8 mouse cellular contexts compared by ENCODE assay signal in the genomic region with DNA sequence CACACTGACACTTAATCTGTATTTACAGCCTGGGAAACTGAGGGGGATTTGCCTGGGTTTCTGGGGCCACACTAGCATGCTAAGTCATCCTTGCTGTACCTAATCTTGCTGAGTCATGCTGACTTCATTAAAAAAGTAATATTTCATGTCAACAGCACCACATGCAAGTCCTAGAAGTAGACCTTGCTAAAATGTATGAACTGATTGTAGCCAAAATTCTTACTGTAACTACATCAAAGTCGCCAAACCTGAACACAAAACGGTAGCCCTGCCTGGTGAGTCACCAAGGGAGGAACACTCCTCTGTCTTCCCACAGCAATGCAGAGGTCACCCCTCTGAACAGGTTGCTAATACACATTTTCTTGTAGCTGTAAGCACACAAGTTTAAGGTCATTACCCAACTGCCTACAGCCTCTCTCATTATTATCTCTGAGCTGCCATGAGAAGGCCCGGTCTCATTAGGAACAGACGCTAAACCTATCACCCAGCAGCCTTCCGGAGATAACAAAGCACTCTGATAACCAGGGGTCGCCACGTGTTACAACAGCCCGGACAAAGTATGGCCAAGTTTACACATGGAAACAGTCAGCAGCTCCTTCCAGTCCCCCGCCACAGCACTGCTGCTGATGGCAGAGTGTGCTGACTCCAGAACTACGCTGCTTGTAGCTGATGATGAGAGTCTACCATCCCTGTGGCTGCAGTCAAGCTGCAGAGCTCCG. TPM values are rescaled to one million over a fixed set of nuclear protein-coding genes. Genes with fewer than 3 reads are reported as not detected.
DNase-seq lines count a peak whose midpoint lies in the region; ATAC-seq and TF ChIP-seq lines count a peak whose summit lies in the region.

No protein-coding gene starts in this region.

- peak; percentile 17 for ATAC-seq in intestine, postnatal 0 days
- ATAC-seq in stomach, postnatal 0 days (ENCODE audit: low FRiP score, low TSS enrichment), result peak; percentile 38
- ATAC-seq in forebrain, embryonic 15.5 days (replicated peaks), result no peak
- ATAC-seq in kidney, embryonic 15.5 days (replicated peaks; ENCODE audit: low FRiP score), result no peak

- peak overlapping the region; percentile 36 for H3K4me3 ChIP-seq in bone marrow, adult 2 months (replicated peaks; ENCODE audit: control insufficient read depth, low read depth, low read length)
- H3K4me3 ChIP-seq in intestine, postnatal 0 days (ENCODE audit: low read depth, low read length), result no peak overlapping the region
- H3K4me3 ChIP-seq in stomach, postnatal 0 days (ENCODE audit: low read depth, low read length), result no peak overlapping the region
- H3K4me3 ChIP-seq in forebrain, embryonic 15.5 days, result no peak overlapping the region
- H3K4me3 ChIP-seq in kidney, embryonic 15.5 days (replicated peaks), result no peak overlapping the region

- no peak for TF ChIP-seq CTCF in bone marrow, adult 2 months (IDR thresholded peaks at IDR 0.05; ENCODE audit: control insufficient read depth, insufficient read depth, low read length)
- no peak for TF ChIP-seq CTCF in intestine, postnatal 0 days (IDR thresholded peaks at IDR 0.05; ENCODE audit: low read depth)
- TF ChIP-seq CTCF in stomach, postnatal 0 days (IDR thresholded peaks at IDR 0.05; ENCODE audit: low read depth), result no peak

- TF ChIP-seq POLR2A in bone marrow, adult 2 months (IDR thresholded peaks at IDR 0.05; ENCODE audit: borderline replicate concordance, control insufficient read depth, low read depth, low read length), result no peak

- no peaks in the 10 kb centered on the region for H3K27me3 ChIP-seq in intestine, postnatal 0 days (replicated peaks; ENCODE audit: control insufficient read depth, insufficient read depth, low read length)
- no peaks in the 10 kb centered on the region for H3K27me3 ChIP-seq in stomach, postnatal 0 days (ENCODE audit: control insufficient read depth, insufficient read depth, low read length)
- H3K27me3 ChIP-seq in forebrain, embryonic 15.5 days, result no peaks in the 10 kb centered on the region
- H3K27me3 ChIP-seq in kidney, embryonic 15.5 days, result no peaks in the 10 kb centered on the region

- peak; percentile 46 for DNase-seq in spleen, adult 12 weeks (ENCODE audit: low spot score)
- no peak for DNase-seq in spleen, adult 18-20 months
- DNase-seq in stomach, postnatal 0 days (ENCODE audit: low spot score), result peak; percentile 37
- no peak for DNase-seq in layer of hippocampus, adult 9-11 months

- WGBS in bone marrow, adult 2 months, result 55% methylated on average over 11 of the region's 11 CpGs
- 35% methylated on average over 11 of the region's 11 CpGs for WGBS in intestine, postnatal 0 days
- 34% methylated on average over 11 of the region's 11 CpGs for WGBS in stomach, postnatal 0 days
- 83% methylated on average over 11 of the region's 11 CpGs for WGBS in forebrain, embryonic 15.5 days
- 55% methylated on average over 11 of the region's 11 CpGs for WGBS in kidney, embryonic 15.5 days

- no peaks in the 10 kb centered on the region for H3K9me3 ChIP-seq in intestine, postnatal 0 days (ENCODE audit: control insufficient read depth)
- no peaks in the 10 kb centered on the region for H3K9me3 ChIP-seq in stomach, postnatal 0 days (ENCODE audit: control insufficient read depth, low read length)
- no peaks in the 10 kb centered on the region for H3K9me3 ChIP-seq in forebrain, embryonic 15.5 days
- H3K9me3 ChIP-seq in kidney, embryonic 15.5 days (replicated peaks), result no peaks in the 10 kb centered on the region

- H3K9ac ChIP-seq in intestine, postnatal 0 days (ENCODE audit: low read depth, low read length), result no peak overlapping the region
- no peak overlapping the region for H3K9ac ChIP-seq in stomach, postnatal 0 days (ENCODE audit: low read length)
- H3K9ac ChIP-seq in forebrain, embryonic 15.5 days (replicated peaks), result no peak overlapping the region
- no peak overlapping the region for H3K9ac ChIP-seq in kidney, embryonic 15.5 days

- H3K4me2 ChIP-seq in intestine, postnatal 0 days (replicated peaks; ENCODE audit: low read depth), result peak overlapping the region; percentile 32
- no peak overlapping the region for H3K4me2 ChIP-seq in stomach, postnatal 0 days (replicated peaks; ENCODE audit: low read depth)
- no peak overlapping the region for H3K4me2 ChIP-seq in forebrain, embryonic 15.5 days (replicated peaks)
- H3K4me2 ChIP-seq in kidney, embryonic 15.5 days, result no peak overlapping the region

- H3K4me1 ChIP-seq in bone marrow, adult 2 months (ENCODE audit: control insufficient read depth, insufficient read depth, low read length), result peaks cover 7% of the 10 kb centered on the region; the same call in 1 of the 2 replicates
- H3K4me1 ChIP-seq in intestine, postnatal 0 days (replicated peaks; ENCODE audit: control insufficient read depth, insufficient read depth, low read length), result peaks cover 29% of the 10 kb centered on the region
- 0 out of 2 replicates have a peak, but pooled peaks cover 7% of the 10 kb centered on the region for H3K4me1 ChIP-seq in stomach, postnatal 0 days (replicated peaks; ENCODE audit: control insufficient read depth, insufficient read depth)
- peaks cover 26% of the 10 kb centered on the region for H3K4me1 ChIP-seq in forebrain, embryonic 15.5 days
- peaks cover 62% of the 10 kb centered on the region for H3K4me1 ChIP-seq in kidney, embryonic 15.5 days

- no peak for TF ChIP-seq EP300 in stomach, postnatal 0 days (optimal IDR thresholded peaks at IDR 0.05)

- H3K27ac ChIP-seq in bone marrow, adult 2 months (ENCODE audit: control insufficient read depth, insufficient read depth, low read depth, low read length, poor library complexity), result peak overlapping the region; percentile 87
- peak overlapping the region; percentile 64; the same call in 1 of the 2 replicates for H3K27ac ChIP-seq in intestine, postnatal 0 days (ENCODE audit: low read depth, low read length)
- H3K27ac ChIP-seq in stomach, postnatal 0 days (replicated peaks), result peak overlapping the region; percentile 69
- no peak overlapping the region for H3K27ac ChIP-seq in forebrain, embryonic 15.5 days (replicated peaks)
- H3K27ac ChIP-seq in kidney, embryonic 15.5 days, result no peak overlapping the region; the same call in 1 of the 2 replicates

- no peaks in the 10 kb centered on the region for H3K36me3 ChIP-seq in intestine, postnatal 0 days (ENCODE audit: control insufficient read depth, insufficient read depth)
- no peaks in the 10 kb centered on the region for H3K36me3 ChIP-seq in stomach, postnatal 0 days (ENCODE audit: control insufficient read depth, insufficient read depth, low read length)
- H3K36me3 ChIP-seq in forebrain, embryonic 15.5 days, result no peaks in the 10 kb centered on the region
- no peaks in the 10 kb centered on the region for H3K36me3 ChIP-seq in kidney, embryonic 15.5 days

RNA-seq across cellular contexts. Expression of a gene that starts 46.1 kb away (rescaled TPM):
- polyA plus RNA-seq in bone marrow, adult 2 months (2011; ENCODE audit: insufficient read depth, insufficient read length, low replicate concordance, missing spikeins), result 29.1 and 38.4 TPM in 2 replicates
- polyA plus RNA-seq in intestine, postnatal 0 days (2015; fragmentation: Nextera tagmentation; extraction: Ambion mirVana), result 12.2 and 16.0 TPM in 2 replicates
- polyA plus RNA-seq in stomach, postnatal 0 days (2015; fragmentation: Nextera tagmentation; extraction: Ambion mirVana), result 2.9 and 3.0 TPM in 2 replicates
- polyA plus RNA-seq in forebrain, embryonic 15.5 days (2015; fragmentation: Nextera tagmentation; extraction: Ambion mirVana), result 5.3 and 5.4 TPM in 2 replicates
- polyA plus RNA-seq in kidney, embryonic 15.5 days (2015; fragmentation: Nextera tagmentation; extraction: Ambion mirVana), result 5.1 and 5.2 TPM in 2 replicates

Comparison
In these comparisons a context has a peak if more than half of its experiments do, and no peak if none do; other contexts are left out.
1. DNase-seq: peak in spleen, adult 12 weeks (single experiment) and stomach, postnatal 0 days (single experiment); none in spleen, adult 18-20 months (0 of 2) and layer of hippocampus, adult 9-11 months (single experiment).
2. H3K27ac ChIP-seq: peak in bone marrow, adult 2 months (single experiment), intestine, postnatal 0 days (single experiment) and stomach, postnatal 0 days (single experiment); none in forebrain, embryonic 15.5 days (single experiment) and kidney, embryonic 15.5 days (single experiment).
3. ATAC-seq: peak in intestine, postnatal 0 days (single experiment) and stomach, postnatal 0 days (single experiment); none in forebrain, embryonic 15.5 days (single experiment) and kidney, embryonic 15.5 days (single experiment).